Mouse (Mus musculus) gastrocnemius, postnatal 10 days (tissue): Measurements from ENCODE around the gene Adcyap1r1. TPM values are rescaled to one million over a fixed set of nuclear protein-coding genes. Genes with fewer than 3 reads are reported as not detected.
A peak's percentile ranks its signal among the peaks of the same experiment; 100 is the strongest.

Experiments
- DNase-seq: peaks from one replicate; pipeline ENCODE4 v3.0.0; 2021; ENCODE audit warnings: mixed read lengths
- long read RNA-seq, 2 experiments: library from polyadenylated mRNA; stranded (forward); transcript quantifications; one replicate each; pipeline ENCODE4 v2.0.0; 2021
- total RNA-seq, 2 experiments: library from RNA; stranded (reverse); gene quantifications; 2 replicates each; pipeline ENCODE4 v1.2.3; 2021

The Adcyap1r1 gene
- 1 to 10 TPM; 4.1 to 7.5 TPM for total RNA-seq
- long read RNA-seq, experiment 1, full-length matches to known transcripts = 3 of 5 reads
- long read RNA-seq, experiment 1, partial matches to known transcripts = 0 of 5 reads
- long read RNA-seq, experiment 1, other reads (novel, unspliced or antisense) = 2 of 5 reads
- long read RNA-seq, experiment 2, partial matches to known transcripts = 4 of 6 reads
- long read RNA-seq, experiment 2, other reads (novel, unspliced or antisense) = 2 of 6 reads

GRCm38 (mm10) chr6:55451771-55452371 lies at the start of gene Adcyap1r1:
TSS of gene Adcyap1r1 (plus strand) at chr6:55451978.
- peak; percentile 41 for DNase-seq

GRCm38 (mm10) chr6:55402041-55402776 lies 49.6 kb upstream of the Adcyap1r1 start:
- no peak for DNase-seq

GRCm38 (mm10) chr6:55403411-55404309 lies 48.1 kb upstream of the Adcyap1r1 start:
- DNase-seq = no peak

GRCm38 (mm10) chr6:55404421-55404990 lies 47.3 kb upstream of the Adcyap1r1 start:
- no peak for DNase-seq

GRCm38 (mm10) chr6:55407345-55407744 lies 44.4 kb upstream of the Adcyap1r1 start:
- no peak for DNase-seq

- no peak for DNase-seq
These were observed 41.5 kb upstream of the Adcyap1r1 start for GRCm38 (mm10) chr6:55410119-55410775.

GRCm38 (mm10) chr6:55410977-55411376 lies 40.8 kb upstream of the Adcyap1r1 start:
- no peak for DNase-seq

- DNase-seq = no peak
These were observed 35.6 kb upstream of the Adcyap1r1 start for GRCm38 (mm10) chr6:55416202-55416601.

GRCm38 (mm10) chr6:55418746-55419410 lies 32.9 kb upstream of the Adcyap1r1 start:
- DNase-seq = no peak

GRCm38 (mm10) chr6:55420411-55420810 lies 31.4 kb upstream of the Adcyap1r1 start:
- DNase-seq = no peak

- no peak for DNase-seq
These were observed 30.9 kb upstream of the Adcyap1r1 start for GRCm38 (mm10) chr6:55420869-55421361.

GRCm38 (mm10) chr6:55432121-55432520 lies 19.7 kb upstream of the Adcyap1r1 start:
- DNase-seq = no peak

- no peak for DNase-seq
These were observed 17.4 kb upstream of the Adcyap1r1 start for GRCm38 (mm10) chr6:55434360-55434759.

- DNase-seq = no peak
These were observed 16.3 kb upstream of the Adcyap1r1 start for GRCm38 (mm10) chr6:55435266-55436159.

- DNase-seq = no peak
These were observed 13.9 kb upstream of the Adcyap1r1 start for GRCm38 (mm10) chr6:55437919-55438318.

GRCm38 (mm10) chr6:55438837-55439236 lies 12.9 kb upstream of the Adcyap1r1 start:
- no peak for DNase-seq

GRCm38 (mm10) chr6:55443927-55444688 lies 7.7 kb upstream of the Adcyap1r1 start:
- DNase-seq = peak; percentile 40

GRCm38 (mm10) chr6:55444721-55445120 lies 7.1 kb upstream of the Adcyap1r1 start:
- no peak for DNase-seq

- no peak for DNase-seq
These were observed 3.6 kb upstream of the Adcyap1r1 start for GRCm38 (mm10) chr6:55448199-55448598.
